Mouse (Mus musculus): ENCODE measurements around the gene Pigo.

The Pigo gene

GRCm38 (mm10) chr4:43037860-43038566 lies 12.4 kb upstream of the Pigo start:
- no peak for DNase-seq (ENCODE audit: low read depth, low spot score)

GRCm38 (mm10) chr4:43036356-43036755 lies 10.7 kb upstream of the Pigo start:
- DNase-seq (ENCODE audit: low read depth, low spot score) = no peak

DNA sequence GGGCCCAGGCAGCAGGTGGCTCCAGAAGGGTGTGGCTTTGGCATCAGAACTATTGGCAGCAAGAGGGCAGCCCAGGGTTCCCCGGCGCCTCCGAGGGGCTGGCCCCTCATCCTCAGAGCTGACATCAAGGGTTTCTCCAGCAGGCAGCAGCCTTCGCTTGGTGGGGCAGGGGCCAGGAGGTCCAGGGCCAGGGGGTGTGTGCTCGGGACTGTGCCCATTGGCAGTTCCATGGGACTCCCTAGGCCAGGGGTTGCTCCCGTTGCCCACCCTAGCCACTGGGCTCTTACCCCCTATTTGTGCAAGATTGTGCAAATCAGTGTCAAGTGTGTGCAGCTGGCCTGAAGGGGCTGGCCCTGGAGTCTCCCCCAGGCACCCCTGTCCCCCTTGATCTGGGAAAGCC lies 10.2 kb upstream of the Pigo start:
- no peak for DNase-seq (ENCODE audit: low read depth, low spot score)

DNA sequence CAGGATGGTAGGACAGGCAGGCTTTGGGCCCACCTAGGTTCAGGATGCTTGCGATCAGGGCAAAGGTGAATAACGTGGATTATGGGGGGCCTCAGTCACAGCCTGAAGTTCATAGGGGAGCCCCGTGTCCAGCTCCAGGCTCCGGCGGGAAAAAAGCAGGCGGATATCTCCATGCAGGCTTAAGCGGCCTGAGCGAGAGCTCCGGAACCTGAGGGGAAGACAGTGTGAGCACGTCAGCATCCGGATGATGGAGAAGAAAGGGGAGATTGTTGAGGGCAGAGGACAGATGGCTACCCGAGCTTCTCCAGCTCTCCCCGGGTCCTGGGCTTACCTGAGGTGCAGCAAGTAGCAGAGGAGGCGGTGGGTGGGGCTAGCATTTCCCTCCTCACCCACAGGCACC lies 7.9 kb upstream of the Pigo start:
- DNase-seq (ENCODE audit: low read depth, low spot score) = no peak

DNA sequence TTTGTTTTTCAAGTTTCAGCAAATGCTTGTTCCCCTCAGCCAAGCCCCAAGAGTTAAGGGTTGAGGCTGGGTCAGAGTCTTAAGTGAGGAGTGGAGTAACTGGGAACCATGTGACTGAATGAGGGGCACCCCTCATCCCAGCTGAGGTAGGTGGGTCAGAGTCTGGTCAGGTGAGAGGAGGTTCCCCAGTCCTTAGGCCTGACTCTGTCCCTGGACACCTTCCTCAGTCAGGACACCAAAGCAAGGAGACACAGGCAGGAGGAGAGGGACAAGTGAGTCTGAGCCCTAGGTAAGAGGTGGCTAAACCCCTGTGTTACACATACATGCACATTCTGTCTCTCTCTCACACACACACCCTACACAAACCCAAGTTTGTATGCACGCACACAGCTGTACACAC lies 6.9 kb upstream of the Pigo start:
- DNase-seq (ENCODE audit: low read depth, low spot score) = no peak

- DNase-seq (ENCODE audit: low read depth, low spot score) = peak; percentile 89
Measured at GRCm38 (mm10) chr4:43031237-43031995, 5.8 kb upstream of the Pigo start, which contains the start of gene Stoml2. TSS of gene Stoml2 (minus strand) at chr4:43031710.

DNA sequence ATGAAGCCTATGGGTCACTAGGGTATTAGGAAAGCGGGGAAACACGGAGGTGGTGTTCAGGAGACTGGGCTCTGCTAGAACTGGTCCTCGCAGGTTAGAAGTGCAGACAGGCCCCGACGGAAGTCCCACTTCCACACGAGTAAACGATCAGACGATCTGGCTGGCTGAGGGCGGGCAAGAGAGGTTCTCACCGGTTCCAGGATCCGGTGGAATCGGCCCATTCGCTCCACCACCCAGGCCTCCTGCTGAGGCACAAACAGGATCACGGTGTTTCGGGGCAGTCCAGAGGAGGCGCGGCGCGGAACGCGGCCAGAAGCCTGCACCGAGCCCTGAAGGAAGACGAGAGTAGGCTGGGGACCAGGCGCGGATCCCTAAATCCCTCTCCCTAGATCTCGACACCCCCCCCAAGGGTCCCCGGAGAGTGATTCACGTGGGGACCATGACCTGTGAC lies 5.2 kb upstream of the Pigo start:
- DNase-seq (ENCODE audit: low read depth, low spot score) = peak; percentile 49

- no peak for DNase-seq (ENCODE audit: low read depth, low spot score)
Measured at GRCm38 (mm10) chr4:43030352-43030751, 4.7 kb upstream of the Pigo start.

DNA sequence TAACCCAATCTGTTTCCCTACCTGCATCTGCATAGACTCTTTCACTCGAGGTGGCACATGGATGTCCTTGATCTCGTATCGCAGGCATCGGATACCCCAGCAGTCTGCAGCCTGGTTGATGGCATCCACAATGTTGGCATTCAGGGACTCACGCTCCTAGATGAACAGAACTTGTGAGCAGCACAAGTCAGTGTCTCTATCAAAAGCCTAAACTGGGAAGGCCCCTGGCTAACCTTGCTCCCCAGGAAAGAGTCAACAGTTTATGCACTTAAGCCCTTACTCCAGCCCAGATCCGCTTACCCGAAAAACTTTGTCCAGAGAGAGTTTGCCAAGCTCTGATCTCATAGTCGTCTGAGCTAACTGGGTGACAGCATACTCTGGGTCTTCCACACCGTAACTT lies 4.1 kb upstream of the Pigo start:
- no peak for DNase-seq (ENCODE audit: low read depth, low spot score)

DNA sequence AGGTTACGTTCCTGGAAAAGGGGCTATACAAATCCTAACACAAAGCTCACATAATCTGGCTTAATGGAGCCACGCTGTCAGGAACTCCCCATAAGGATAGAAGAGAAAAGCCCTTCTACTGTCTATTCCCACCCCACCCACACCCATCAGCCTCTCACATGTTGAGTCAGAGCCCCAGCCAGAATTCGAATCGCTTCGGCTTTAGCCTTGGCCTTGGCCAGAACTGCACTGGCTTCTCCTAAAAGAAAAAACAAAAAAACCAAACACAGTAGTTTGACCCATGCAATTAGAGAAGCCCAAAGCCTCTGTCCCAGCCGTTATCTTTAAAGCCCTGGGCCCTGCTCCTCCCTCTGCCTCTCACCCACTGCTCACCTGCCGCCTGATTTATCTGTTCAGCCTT lies 3.5 kb upstream of the Pigo start:
- DNase-seq (ENCODE audit: low read depth, low spot score) = no peak

- no peak for DNase-seq (ENCODE audit: low read depth, low spot score)
Measured at GRCm38 (mm10) chr4:43024673-43025072, 946 bp downstream of the Pigo start.

DNA sequence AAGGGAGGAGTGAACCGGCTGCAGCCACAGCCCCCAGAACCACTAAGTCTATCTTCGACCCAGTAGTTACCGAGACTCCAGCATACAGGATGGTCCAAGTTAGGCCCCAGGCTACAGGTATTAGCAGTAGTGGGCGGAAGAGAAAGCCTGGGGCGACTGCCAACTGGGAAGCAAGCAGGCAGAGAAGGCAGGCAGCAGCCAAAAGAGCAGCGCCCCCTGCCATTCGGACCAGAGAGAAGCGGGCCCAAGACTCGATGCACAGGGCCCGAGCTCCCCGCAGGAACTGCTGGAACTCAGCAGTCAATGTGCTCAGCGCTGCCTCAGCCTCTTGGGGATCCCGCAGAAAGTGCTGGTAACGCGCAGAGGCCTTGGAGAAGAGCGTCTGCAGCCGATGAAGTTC lies 4.3 kb downstream of the Pigo start:
- no peak for DNase-seq (ENCODE audit: low read depth, low spot score)

- no peak for DNase-seq (ENCODE audit: low read depth, low spot score)
Measured at GRCm38 (mm10) chr4:43020876-43021275, 4.7 kb downstream of the Pigo start.

- no peak for DNase-seq (ENCODE audit: low read depth, low spot score)
Measured at GRCm38 (mm10) chr4:43019641-43020465, 5.8 kb downstream of the Pigo start.

GRCm38 (mm10) chr4:43019176-43019575 lies 6.4 kb downstream of the Pigo start:
- DNase-seq (ENCODE audit: low read depth, low spot score) = no peak

GRCm38 (mm10) chr4:43018156-43018555 lies 7.5 kb downstream of the Pigo start:
- DNase-seq (ENCODE audit: low read depth, low spot score) = no peak

GRCm38 (mm10) chr4:43012091-43012490 lies 13.5 kb downstream of the Pigo start:
- no peak for DNase-seq (ENCODE audit: low read depth, low spot score)

GRCm38 (mm10) chr4:43010161-43011038 lies 15.2 kb downstream of the Pigo start, which contains the start of gene Fancg:
TSS of gene Fancg (minus strand) at chr4:43010506.
- peak; percentile 79 for DNase-seq (ENCODE audit: low read depth, low spot score)

- peak; percentile 77 for DNase-seq (ENCODE audit: low read depth, low spot score)
Measured at GRCm38 (mm10) chr4:43005765-43006164, 19.9 kb downstream of the Pigo start.

GRCm38 (mm10) chr4:43004951-43005350 lies 20.7 kb downstream of the Pigo start:
- no peak for DNase-seq (ENCODE audit: low read depth, low spot score)

Data from CD4-positive helper T cell, adult 2 months (primary cell).